Mouse (Mus musculus) T-helper 17 cell (primary cell): Measurements from ENCODE around the gene Pum1.

ENCODE experiments used
- in situ Hi-C, 2 experiments: fragments of 300-600 bp; cut with MboI, MseI; formaldehyde crosslinking; loops; 1 replicate in 1 of 2; 2 replicates in 1 of 2; pipeline ENCODE4 v1.15.1; 2025; ENCODE audit warnings: high pct_unique_total_duplicates in 2 of 2

Gene Pum1

DNA sequence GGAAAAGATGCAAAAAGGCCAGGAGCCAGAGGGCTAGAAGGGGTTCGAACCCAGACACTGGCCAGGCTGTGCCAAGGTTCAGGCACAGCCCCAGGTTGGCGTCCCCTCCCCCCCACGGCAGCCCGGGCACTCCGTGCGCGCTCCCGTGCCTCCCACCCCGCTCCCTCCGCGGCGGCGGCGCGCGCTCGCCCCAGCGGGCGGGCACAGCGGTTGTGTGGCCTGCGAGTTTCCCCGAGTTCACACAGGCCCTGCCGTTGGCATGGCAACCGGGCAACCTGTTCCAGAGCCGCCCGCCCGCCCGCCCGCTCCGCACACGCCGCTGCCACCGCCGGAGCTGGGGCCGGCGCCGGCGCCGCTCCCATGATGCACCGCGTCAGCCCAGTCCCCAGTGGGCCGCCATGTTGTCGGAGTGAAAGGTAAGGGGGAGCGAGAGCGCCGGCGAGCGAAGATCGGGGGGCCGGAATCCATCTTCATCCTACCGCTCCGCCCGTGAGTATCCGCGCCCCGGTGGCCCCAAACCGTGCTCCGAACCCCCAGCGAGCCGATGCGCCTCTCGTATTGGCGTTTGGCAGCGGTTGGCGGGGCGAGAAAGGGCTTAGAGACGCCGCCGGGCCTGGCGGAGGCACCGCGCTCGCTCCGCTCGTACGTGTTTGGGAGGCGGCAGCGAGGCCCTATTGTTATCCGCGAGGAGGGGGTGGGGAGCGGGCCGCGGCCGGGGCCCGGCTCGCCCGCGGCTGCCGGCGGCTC, at the start of gene Pum1:
Pum1 (plus strand) TSS at position 343 of the 747 bp plus-strand sequence.
- in situ Hi-C loops, result loop anchor here in 1 of 2 experiments (25.0 kb wide), 1 partner anchor 1199 kb away; the partner anchor contains the start of gene Srsf4

- in situ Hi-C loops, result no loop called here
Observed at GRCm38 (mm10) chr4:130629391-130629790, 33.7 kb upstream of the Pum1 start.

- in situ Hi-C loops, result loop anchor here (5.0 to 10.0 kb wide), 6 partner anchors 56 to 356 kb away; partner anchors contain the start of genes Nkain1 (in 1 of the 2) and Serinc2 (in 1 of the 2)
Observed at GRCm38 (mm10) chr4:130630232-130630847, 32.8 kb upstream of the Pum1 start.

DNA sequence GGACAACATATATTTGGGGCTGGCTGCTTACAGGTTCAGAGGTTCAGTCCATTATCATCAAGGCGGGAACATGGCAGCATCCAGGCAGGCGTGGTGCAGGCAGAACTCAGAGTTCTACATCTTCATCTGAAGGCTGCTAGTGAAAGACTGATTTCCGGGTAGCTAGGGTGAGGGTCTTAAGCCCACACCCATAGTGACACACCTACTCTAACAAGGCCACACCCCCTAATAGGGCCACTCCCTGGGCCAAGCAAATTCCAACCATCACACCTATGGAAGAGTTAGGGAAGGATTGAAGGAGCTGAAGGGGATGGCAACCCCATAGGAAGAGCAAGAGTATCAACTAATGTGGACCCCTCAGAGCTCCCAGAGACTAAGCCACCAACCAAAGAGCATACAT, 28.0 kb upstream of the Pum1 start:
- in situ Hi-C loops, result loop anchor here (10.0 kb wide), 3 partner anchors 60 to 360 kb away; partner anchors contain the start of genes Nkain1 (in 1 of the 2) and Serinc2 (in 1 of the 2)

GRCm38 (mm10) chr4:130636761-130637160, 26.4 kb upstream of the Pum1 start:
- in situ Hi-C loops, result loop anchor here (10.0 kb wide), 3 partner anchors 62 to 362 kb away; partner anchors contain the start of genes Nkain1 (in 1 of the 2) and Serinc2 (in 1 of the 2)

GRCm38 (mm10) chr4:130637488-130638422, 25.4 kb upstream of the Pum1 start:
- in situ Hi-C loops, result loop anchor here (10.0 kb wide), 3 partner anchors 63 to 363 kb away; partner anchors contain the start of genes Nkain1 (in 1 of the 2) and Serinc2 (in 1 of the 2)

DNA sequence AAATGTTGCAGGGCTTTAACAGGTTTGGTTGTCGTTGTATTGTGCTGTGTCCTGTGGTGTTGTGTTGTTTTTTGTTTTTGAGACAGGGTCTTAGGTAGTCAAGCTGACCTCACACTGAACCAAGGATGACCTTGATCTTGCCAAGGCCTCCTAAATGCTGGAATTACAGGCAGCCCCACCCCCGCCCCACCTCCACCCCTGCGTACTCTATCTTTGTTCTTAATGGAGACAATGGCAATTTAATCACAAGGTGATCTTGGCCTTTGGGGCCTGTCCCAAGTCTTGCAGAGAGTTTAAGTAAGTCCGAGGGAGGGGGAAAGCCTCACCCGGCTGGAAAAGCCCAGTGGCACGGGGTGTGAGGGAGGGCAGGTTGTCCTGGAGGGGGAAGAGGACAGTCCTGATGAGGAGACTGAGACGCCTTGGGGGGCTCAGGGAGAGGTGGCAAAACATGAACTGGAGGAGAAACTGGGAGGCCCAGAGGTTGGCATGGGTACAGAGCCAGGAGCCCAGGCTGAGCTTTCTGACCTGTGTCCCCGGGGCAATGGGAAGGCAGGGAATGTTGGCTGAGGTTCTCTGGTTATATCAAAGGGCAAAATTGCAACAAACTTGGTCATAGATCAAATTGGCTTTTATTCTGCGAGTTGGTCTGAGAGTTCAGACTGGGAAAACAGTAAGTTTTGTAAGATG, 22.9 kb upstream of the Pum1 start:
- in situ Hi-C loops, result no loop called here

DNA sequence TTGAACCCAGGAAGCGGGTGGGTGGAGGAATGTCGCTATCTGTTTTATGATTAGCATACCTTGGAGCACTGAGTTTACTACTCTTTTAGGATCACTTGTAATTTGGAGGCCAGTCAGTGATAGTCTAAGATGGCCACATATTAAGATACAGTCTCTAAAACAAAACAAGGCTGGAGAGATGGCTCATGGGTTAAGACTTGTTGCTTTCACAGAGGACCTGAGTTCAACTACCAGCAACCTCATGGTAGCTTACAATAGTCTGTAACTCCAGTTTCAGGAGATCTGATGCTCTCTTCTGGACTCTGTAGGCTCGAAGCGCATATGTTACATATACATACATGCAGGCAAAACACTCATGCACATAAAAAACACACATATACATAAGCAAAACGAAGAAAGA, 20.7 kb upstream of the Pum1 start:
- in situ Hi-C loops, result no loop called here

GRCm38 (mm10) chr4:130645426-130645825, 17.7 kb upstream of the Pum1 start:
- in situ Hi-C loops, result no loop called here

DNA sequence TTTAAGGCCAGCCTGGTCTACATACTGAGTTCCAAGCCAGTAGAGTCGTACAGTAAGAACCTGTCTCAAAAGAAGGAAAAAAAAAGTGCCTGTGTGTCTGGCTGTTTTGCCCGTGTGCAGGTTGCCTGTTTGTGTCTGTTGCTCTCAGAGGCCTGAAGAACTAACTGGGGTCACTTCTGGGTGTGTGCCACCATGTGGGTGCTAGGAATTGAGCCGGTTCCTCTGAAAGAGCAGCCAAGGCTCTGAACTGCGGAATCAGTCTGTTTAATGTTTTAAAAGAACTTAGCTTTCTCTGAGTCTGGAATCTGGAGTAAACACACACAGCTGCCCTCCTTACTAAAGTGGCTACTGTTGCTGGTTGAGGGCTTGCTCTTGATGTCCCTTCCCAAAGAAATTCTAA, 11.8 kb upstream of the Pum1 start:
- in situ Hi-C loops, result loop anchor here in 1 of 2 experiments (25.0 kb wide), 1 partner anchor 1211 kb away; the partner anchor contains the start of gene Srsf4

DNA sequence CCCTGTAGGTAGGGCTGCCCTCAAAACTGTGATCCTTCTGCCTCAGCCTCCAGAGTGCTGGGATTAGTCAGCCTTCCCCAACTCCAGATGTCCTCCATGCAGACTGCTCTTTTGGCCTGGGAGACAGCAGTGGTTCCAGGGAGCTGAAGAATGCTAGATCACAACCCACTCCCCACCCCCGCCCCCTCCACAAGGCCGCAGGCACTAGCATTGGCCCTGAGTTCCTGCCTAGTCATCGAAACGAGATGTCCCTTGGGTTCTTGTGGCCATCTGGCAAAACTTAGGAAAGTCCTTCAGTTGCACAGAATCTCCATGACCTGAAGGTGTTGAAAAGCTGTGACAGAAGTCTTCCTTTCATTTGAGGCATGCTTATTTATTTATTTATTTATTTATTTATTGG, 10.6 kb upstream of the Pum1 start:
- in situ Hi-C loops, result loop anchor here in 1 of 2 experiments (25.0 kb wide), 1 partner anchor 1210 kb away; the partner anchor contains the start of gene Srsf4

DNA sequence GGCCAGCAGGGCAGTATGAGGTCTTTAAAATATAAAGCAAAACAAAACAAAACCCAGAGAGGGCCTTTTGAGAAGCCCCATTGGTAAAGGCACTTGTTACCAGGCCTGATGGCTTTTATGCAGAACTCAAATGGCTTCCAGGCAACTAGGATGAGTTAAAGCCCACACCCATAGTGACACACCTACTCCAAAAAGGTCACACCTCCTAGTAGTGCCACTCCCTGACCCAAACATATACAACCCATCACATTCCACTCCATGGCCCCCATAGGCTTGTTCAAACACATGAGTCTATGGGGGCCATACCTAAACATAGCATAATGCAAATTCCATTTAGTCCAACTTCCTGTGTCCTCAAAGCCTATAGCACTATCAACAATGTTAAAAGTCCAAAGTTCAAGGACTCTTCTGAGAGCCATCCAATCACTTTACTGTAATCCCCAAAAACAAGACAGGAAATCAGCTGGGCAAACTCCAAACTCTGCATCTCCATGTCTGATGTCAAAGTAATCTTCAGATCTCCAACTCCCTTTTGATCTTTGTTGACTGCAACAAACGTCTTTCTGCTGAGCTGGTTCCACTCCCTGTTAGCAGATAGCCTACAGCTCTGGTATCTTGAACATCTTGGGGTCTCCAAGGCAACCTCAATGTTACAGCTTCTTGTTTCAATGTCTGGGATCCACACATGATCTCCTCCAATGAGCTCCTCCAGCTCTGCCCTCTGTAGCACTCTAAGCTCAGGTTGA, 5.1 kb upstream of the Pum1 start:
- in situ Hi-C loops, result loop anchor here in 1 of 2 experiments (25.0 kb wide), 1 partner anchor 1204 kb away; the partner anchor contains the start of gene Srsf4

GRCm38 (mm10) chr4:130659470-130659869, 3.7 kb upstream of the Pum1 start:
- in situ Hi-C loops, result loop anchor here in 1 of 2 experiments (25.0 kb wide), 1 partner anchor 1203 kb away; the partner anchor contains the start of gene Srsf4

DNA sequence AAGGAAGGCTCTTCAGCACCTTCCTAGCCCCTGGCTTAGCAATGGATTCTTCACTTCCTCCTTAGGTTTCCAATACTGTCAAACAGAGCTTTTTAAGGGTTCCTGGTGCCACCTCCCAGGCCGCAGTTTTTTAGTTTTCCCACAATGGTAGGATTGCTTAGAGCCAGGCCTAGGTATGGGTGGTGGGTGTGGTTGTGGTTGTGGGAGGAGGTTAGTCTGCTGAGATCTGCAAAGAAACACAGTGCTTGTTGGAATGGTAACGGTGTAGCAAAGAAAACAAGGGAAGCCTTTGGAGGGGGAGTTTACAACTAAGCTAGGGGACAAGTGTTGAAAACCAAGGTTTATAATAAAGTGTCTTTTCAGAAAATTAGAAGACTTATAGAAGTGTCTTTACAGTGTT, 3.0 kb upstream of the Pum1 start:
- in situ Hi-C loops, result loop anchor here in 1 of 2 experiments (25.0 kb wide), 1 partner anchor 1202 kb away; the partner anchor contains the start of gene Srsf4

GRCm38 (mm10) chr4:130661151-130661550, 2.0 kb upstream of the Pum1 start:
- in situ Hi-C loops, result loop anchor here in 1 of 2 experiments (25.0 kb wide), 1 partner anchor 1201 kb away; the partner anchor contains the start of gene Srsf4

GRCm38 (mm10) chr4:130662305-130662704, 816 bp upstream of the Pum1 start:
- in situ Hi-C loops, result loop anchor here in 1 of 2 experiments (25.0 kb wide), 1 partner anchor 1200 kb away; the partner anchor contains the start of gene Srsf4

GRCm38 (mm10) chr4:130663810-130664401, 785 bp downstream of the Pum1 start:
- in situ Hi-C loops, result loop anchor here in 1 of 2 experiments (25.0 kb wide), 1 partner anchor 1198 kb away; the partner anchor contains the start of gene Srsf4

DNA sequence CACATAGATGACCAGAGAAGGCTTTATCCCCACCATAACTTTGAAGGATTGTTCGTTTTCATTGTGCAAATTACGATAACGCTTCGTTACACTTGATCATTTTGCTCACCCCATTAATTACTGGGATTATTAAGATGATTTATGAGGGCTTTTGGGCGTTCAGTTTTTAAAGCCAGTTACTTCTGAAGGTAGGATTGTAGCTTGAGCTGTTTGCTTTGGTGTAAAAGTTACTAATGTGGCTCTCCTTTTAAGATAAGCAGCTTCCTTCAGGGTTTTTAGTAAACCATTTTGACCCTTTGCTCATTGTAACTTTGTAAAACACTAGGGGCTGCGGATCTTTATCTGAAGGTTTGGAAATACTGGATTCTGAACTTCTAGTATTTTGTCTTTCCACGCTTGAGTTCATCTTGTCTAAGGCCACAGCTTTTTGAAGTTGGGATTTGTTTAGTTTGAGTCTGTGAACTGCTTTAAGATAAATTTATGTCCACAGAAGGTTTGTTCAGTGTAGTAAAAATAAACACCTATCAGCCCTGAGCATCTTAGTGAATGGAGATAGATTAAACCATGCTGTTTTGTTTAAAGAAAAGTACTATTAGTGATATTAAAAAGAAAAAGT, 1.4 kb downstream of the Pum1 start:
- in situ Hi-C loops, result loop anchor here in 1 of 2 experiments (25.0 kb wide), 1 partner anchor 1198 kb away; the partner anchor contains the start of gene Srsf4
